Mouse (Mus musculus) heart, embryonic 10.5 days (tissue): ENCODE results near the gene Palm3. TPM values are rescaled to one million over a fixed set of nuclear protein-coding genes. Genes with fewer than 3 reads are reported as not detected.

ENCODE experiments used
- DNase-seq: peaks from one replicate; pipeline ENCODE4 v3.0.0-alpha.2; 2017; ENCODE audit warnings: low spot score
- H3K27ac ChIP-seq: fragments of 300-500 bp; sonication (generic); 2 replicates; pipeline ENCODE4 v1.5.1; 2016; ENCODE audit warnings: mild to moderate bottlenecking
- H3K27me3 ChIP-seq: fragments of 300-500 bp; sonication (generic); 2 replicates; pipeline ENCODE4 v1.6.1; 2016; ENCODE audit warnings: mild to moderate bottlenecking; ENCODE audit not compliant: poor library complexity, insufficient read depth, severe bottlenecking
- H3K36me3 ChIP-seq: fragments of 300-500 bp; sonication (generic); 2 replicates; pipeline ENCODE4 v1.6.1; 2016; ENCODE audit warnings: mild to moderate bottlenecking, moderate library complexity
- H3K4me1 ChIP-seq: fragments of 300-500 bp; sonication (generic); 2 replicates; pipeline ENCODE4 v1.6.1; 2016; ENCODE audit warnings: mild to moderate bottlenecking
- H3K4me3 ChIP-seq: fragments of 300-500 bp; sonication (generic); 2 replicates; pipeline ENCODE4 v1.5.1; 2016; ENCODE audit warnings: mild to moderate bottlenecking, moderate library complexity
- H3K9me3 ChIP-seq: fragments of 300-500 bp; sonication (generic); 2 replicates; pipeline ENCODE4 v1.6.1; 2016; ENCODE audit warnings: mild to moderate bottlenecking, moderate library complexity
- WGBS: fragments of 180-500 bp; shearing (Covaris S2); methylation state at CpG from one replicate; pipeline ENCODE4 v1.1.7; 2016; 5-methylcytosine and 5-hydroxymethylcytosine counted together
- polyA plus RNA-seq: library from polyadenylated mRNA; unstranded; fragments of >200 nt; fragmentation: Nextera tagmentation; extraction: Ambion mirVana; gene quantifications from 2 replicates; pipeline ENCODE4 v1.2.1, GENCODE M21; 2016

Gene Palm3
- polyA plus RNA-seq: 4.9 and 7.4 TPM in 2 replicates

- H3K27ac ChIP-seq: peak within 1 kb of the TSS; percentile 85
Measured at GRCm38 (mm10) chr8:84021096-84021495, at the start of gene Palm3. Palm3 (plus strand) TSS chr8:84021471.

GRCm38 (mm10) chr8:83971661-83972060 is 49.6 kb upstream of the Palm3 start:
- Histone ChIP-seq H3K27ac (peak overlapping the region; percentile 94; the same call in 1 of the 2 replicates), H3K4me3 (peak overlapping the region; percentile 94), H3K9me3 (no peaks in the 10 kb centered on the region), H3K27me3 (no peaks in the 10 kb centered on the region), H3K36me3 (peaks cover 34% of the 10 kb centered on the region), H3K4me1 (peaks cover 34% of the 10 kb centered on the region)
- WGBS: 71% methylated on average over 6 of the region's 6 CpGs
- no peak for DNase-seq

More at GRCm38 (mm10) chr8:84021096-84021495, at the start of gene Palm3:
- DNase-seq: no peak
- Histone ChIP-seq H3K4me1 (peaks cover 50% of the 10 kb centered on the region), H3K9me3 (no peaks in the 10 kb centered on the region), H3K4me3 (peak within 1 kb of the TSS; percentile 41), H3K27me3 (peaks cover 51% of the 10 kb centered on the region), H3K36me3 (no peaks in the 10 kb centered on the region)
- WGBS: 7% methylated on average over 18 of the region's 18 CpGs

GRCm38 (mm10) chr8:83972150-83973120 is 48.8 kb upstream of the Palm3 start, which contains the start of gene Prkaca:
Prkaca (plus strand) TSS chr8:83972993.
- under 1% methylated on average over 82 of the region's 94 CpGs for WGBS
- peaks cover 26% of the 10 kb centered on the region for H3K36me3 ChIP-seq
- peak; percentile 100 for DNase-seq

GRCm38 (mm10) chr8:83973161-83974031 is 47.9 kb upstream of the Palm3 start:
- Histone ChIP-seq H3K27ac (peak overlapping the region; percentile 94), H3K36me3 (peaks cover 20% of the 10 kb centered on the region), H3K4me1 (peaks cover 51% of the 10 kb centered on the region), H3K9me3 (no peaks in the 10 kb centered on the region), H3K27me3 (no peaks in the 10 kb centered on the region), H3K4me3 (peak overlapping the region; percentile 94)
- DNase-seq: no peak
- WGBS: 2% methylated on average over 36 of the region's 37 CpGs

More at GRCm38 (mm10) chr8:83972150-83973120, 48.8 kb upstream of the Palm3 start, which contains the start of gene Prkaca:
- H3K27me3 ChIP-seq: no peaks in the 10 kb centered on the region
- H3K9me3 ChIP-seq: no peaks in the 10 kb centered on the region
- peak within 1 kb of the TSS; percentile 94 for H3K4me3 ChIP-seq
- H3K4me1 ChIP-seq: peaks cover 42% of the 10 kb centered on the region
- H3K27ac ChIP-seq: peak within 1 kb of the TSS; percentile 94

GRCm38 (mm10) chr8:83974521-83974920 is 46.8 kb upstream of the Palm3 start:
- Histone ChIP-seq H3K4me3 (peak overlapping the region; percentile 94), H3K27ac (peak overlapping the region; percentile 23; the same call in 1 of the 2 replicates), H3K9me3 (no peaks in the 10 kb centered on the region), H3K36me3 (peaks cover 17% of the 10 kb centered on the region), H3K27me3 (no peaks in the 10 kb centered on the region), H3K4me1 (peaks cover 61% of the 10 kb centered on the region)
- 59% methylated on average over 4 of the region's 4 CpGs for WGBS
- no peak for DNase-seq

GRCm38 (mm10) chr8:83976101-83976630 is 45.1 kb upstream of the Palm3 start:
- H3K36me3 ChIP-seq: peaks cover 27% of the 10 kb centered on the region
- peaks cover 75% of the 10 kb centered on the region for H3K4me1 ChIP-seq
- DNase-seq: no peak
- no peak overlapping the region for H3K27ac ChIP-seq
- no peaks in the 10 kb centered on the region for H3K27me3 ChIP-seq
- H3K4me3 ChIP-seq: no peak overlapping the region
- 84% methylated on average over 4 of the region's 4 CpGs for WGBS
- no peaks in the 10 kb centered on the region for H3K9me3 ChIP-seq

GRCm38 (mm10) chr8:83976779-83977350 is 44.4 kb upstream of the Palm3 start:
- peak overlapping the region; percentile 20; the same call in 1 of the 2 replicates for H3K4me3 ChIP-seq

GRCm38 (mm10) chr8:83977646-83978045 is 43.6 kb upstream of the Palm3 start:
- peak overlapping the region; percentile 39; the same call in 1 of the 2 replicates for H3K27ac ChIP-seq
- H3K27me3 ChIP-seq: no peaks in the 10 kb centered on the region
- no peaks in the 10 kb centered on the region for H3K9me3 ChIP-seq
- H3K4me1 ChIP-seq: peaks cover 64% of the 10 kb centered on the region
- WGBS: 50% methylated on average over 6 of the region's 6 CpGs
- peak overlapping the region; percentile 20 for H3K4me3 ChIP-seq
- DNase-seq: no peak
- peaks cover 41% of the 10 kb centered on the region for H3K36me3 ChIP-seq

More at GRCm38 (mm10) chr8:83976779-83977350, 44.4 kb upstream of the Palm3 start:
- no peak for DNase-seq
- H3K27ac ChIP-seq: peak overlapping the region; percentile 39; the same call in 1 of the 2 replicates
- peaks cover 34% of the 10 kb centered on the region for H3K36me3 ChIP-seq
- peaks cover 69% of the 10 kb centered on the region for H3K4me1 ChIP-seq
- no peaks in the 10 kb centered on the region for H3K9me3 ChIP-seq
- no peaks in the 10 kb centered on the region for H3K27me3 ChIP-seq
- 85% methylated on average over 5 of the region's 5 CpGs for WGBS

- WGBS: 69% methylated on average over 9 of the region's 9 CpGs
- H3K9me3 ChIP-seq: no peaks in the 10 kb centered on the region
- no peaks in the 10 kb centered on the region for H3K27me3 ChIP-seq
- peaks cover 47% of the 10 kb centered on the region for H3K36me3 ChIP-seq
- no peak for DNase-seq
- H3K4me3 ChIP-seq: no peak overlapping the region
- H3K4me1 ChIP-seq: peaks cover 64% of the 10 kb centered on the region
- H3K27ac ChIP-seq: peak overlapping the region; percentile 39; the same call in 1 of the 2 replicates
Measured at GRCm38 (mm10) chr8:83978200-83978599, 43.1 kb upstream of the Palm3 start.

GRCm38 (mm10) chr8:83980250-83980649 is 41.0 kb upstream of the Palm3 start:
- Histone ChIP-seq H3K4me1 (peaks cover 48% of the 10 kb centered on the region), H3K27me3 (no peaks in the 10 kb centered on the region), H3K4me3 (no peak overlapping the region; the same call in 1 of the 2 replicates), H3K36me3 (peaks cover 66% of the 10 kb centered on the region), H3K27ac (peak overlapping the region; percentile 73), H3K9me3 (no peaks in the 10 kb centered on the region)
- WGBS: 77% methylated on average over 1 of the region's 1 CpGs
- DNase-seq: peak; percentile 83

- Histone ChIP-seq H3K36me3 (peaks cover 70% of the 10 kb centered on the region), H3K27me3 (no peaks in the 10 kb centered on the region), H3K4me1 (peaks cover 48% of the 10 kb centered on the region), H3K4me3 (no peak overlapping the region), H3K9me3 (no peaks in the 10 kb centered on the region), H3K27ac (peak overlapping the region; percentile 73)
- 79% methylated on average over 8 of the region's 8 CpGs for WGBS
- DNase-seq: no peak
Measured at GRCm38 (mm10) chr8:83980845-83981244, 40.4 kb upstream of the Palm3 start.

- H3K27me3 ChIP-seq: no peaks in the 10 kb centered on the region
- H3K36me3 ChIP-seq: peaks cover 76% of the 10 kb centered on the region
- WGBS: 95% methylated on average over 7 of the region's 7 CpGs
- no peak for DNase-seq
- H3K9me3 ChIP-seq: no peaks in the 10 kb centered on the region
- H3K27ac ChIP-seq: no peak overlapping the region
- H3K4me1 ChIP-seq: peaks cover 43% of the 10 kb centered on the region
- H3K4me3 ChIP-seq: no peak overlapping the region
Measured at GRCm38 (mm10) chr8:83981533-83981932, 39.7 kb upstream of the Palm3 start.
